Mouse (Mus musculus) thymus, postnatal 10 days (tissue): Measurements from ENCODE around the gene Ccdc115.
A peak's percentile ranks its signal among the peaks of the same experiment; 100 is the strongest.
"Not testable (repeated sequence)": the region's sequence is repeated elsewhere in the genome, so short reads cannot be mapped to it uniquely, and the experiment has no call there.

ENCODE experiments used
- DNase-seq, 2 experiments: peaks; one replicate each; pipeline ENCODE4 v3.0.0; 2021; ENCODE audit warnings: low spot score in 2 of 2

The Ccdc115 gene

DNA sequence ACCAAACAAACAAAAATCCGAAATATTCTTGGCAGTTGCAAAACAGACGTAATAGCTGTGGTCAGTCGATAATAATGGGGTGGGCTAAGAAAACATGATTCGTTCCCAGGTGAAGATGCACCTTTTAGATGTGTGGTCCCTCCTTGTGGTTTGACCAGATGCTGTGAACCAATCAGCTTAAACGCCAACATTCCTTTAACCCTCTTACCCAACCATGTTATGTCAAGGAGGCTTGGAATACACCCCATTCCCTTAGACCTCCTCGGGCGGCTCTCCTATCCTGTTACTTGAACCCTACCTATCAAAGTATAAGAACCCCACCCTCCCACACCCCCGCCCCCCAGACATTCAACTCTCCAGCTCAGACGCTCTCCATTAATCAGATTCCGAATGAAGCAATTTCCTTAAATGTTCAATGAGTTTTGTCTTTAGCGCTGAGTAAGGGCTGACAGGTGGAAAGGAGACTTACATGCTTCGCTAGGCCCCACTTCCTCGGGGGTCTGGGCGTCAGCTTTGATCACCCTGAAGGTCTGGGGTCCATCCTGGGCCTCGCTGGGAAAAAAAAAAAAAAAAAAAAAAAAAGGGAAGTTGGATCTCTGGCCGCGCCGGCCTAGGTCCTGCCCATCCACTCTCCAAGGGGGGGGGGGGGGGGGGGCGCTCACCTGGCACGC is 956 bp downstream of the Ccdc115 start:
- no peak for DNase-seq

DNA sequence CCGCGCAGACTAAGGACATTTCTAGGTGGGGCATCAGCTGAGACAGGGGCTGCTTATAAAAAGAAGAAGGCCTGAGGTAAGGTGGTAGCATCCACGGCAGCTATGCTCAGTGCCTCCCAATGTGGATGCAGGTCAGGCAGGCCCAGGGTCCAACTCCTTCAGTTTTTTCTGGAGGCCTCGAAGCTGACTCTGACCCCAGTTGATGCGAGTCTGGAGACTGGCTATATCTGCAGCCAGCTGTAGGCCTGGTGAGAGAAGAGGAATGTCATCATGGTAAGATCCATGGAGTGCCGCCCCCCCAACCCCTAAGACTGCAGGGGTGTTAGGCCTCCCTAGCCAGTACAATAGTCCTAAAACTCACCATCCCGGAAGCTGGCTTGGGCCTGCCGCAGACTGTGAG is 2.1 kb downstream of the Ccdc115 start:
- DNase-seq: not testable (repeated sequence)

DNA sequence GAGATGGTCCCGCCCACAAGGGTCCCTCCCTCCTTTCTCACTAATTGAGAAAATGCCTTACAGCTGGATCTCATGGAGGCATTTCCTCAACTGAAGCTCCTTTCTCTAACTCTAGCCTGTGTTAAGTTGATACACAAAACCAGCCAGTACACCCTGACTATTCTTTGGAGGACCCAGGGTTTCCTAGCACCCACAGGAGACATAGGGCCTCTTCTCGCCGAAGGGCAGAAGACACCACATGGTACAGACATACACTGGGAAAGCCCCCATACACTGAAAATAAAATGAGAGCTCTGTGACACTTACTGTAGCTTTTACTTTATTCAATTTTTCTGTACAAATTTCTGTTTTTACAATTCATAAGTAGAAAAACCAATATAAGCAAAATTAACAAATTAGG is 3.1 kb downstream of the Ccdc115 start:
- DNase-seq: no peak

DNA sequence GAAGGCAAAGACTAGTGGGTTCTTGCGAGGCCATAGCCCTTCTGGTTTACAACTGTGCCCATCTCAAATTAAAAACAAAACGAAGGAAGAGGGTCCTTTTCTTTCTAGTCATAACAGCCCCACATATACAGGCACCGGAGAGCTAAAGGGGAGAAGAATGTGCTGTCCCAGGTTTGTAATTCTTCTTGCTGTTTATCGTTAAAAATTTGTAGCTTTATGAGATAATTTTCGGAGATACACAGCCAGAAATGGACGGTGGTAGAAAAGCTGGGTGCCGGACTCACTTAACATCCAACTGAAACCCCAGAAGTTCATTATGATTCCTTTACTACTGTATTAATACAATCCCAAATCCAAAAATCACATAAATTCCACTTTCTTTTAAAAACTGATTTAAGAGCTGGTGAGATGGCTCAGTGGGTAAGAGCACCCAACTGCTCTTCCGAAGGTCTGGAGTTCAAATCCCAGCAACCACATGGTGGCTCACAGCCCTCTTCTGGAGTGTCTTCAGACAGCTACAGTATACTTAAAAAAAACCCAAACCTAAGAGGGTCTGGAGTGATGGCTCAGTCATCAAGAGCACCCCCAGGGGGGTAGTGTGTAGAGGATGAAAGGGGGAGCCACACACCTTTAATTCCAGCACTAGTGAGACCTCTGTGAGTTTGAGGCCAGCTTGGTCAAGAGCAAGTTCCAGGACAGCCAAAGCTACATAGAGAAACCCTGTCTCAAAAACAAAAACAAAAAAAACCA is 3.9 kb downstream of the Ccdc115 start:
- no peak for DNase-seq

DNA sequence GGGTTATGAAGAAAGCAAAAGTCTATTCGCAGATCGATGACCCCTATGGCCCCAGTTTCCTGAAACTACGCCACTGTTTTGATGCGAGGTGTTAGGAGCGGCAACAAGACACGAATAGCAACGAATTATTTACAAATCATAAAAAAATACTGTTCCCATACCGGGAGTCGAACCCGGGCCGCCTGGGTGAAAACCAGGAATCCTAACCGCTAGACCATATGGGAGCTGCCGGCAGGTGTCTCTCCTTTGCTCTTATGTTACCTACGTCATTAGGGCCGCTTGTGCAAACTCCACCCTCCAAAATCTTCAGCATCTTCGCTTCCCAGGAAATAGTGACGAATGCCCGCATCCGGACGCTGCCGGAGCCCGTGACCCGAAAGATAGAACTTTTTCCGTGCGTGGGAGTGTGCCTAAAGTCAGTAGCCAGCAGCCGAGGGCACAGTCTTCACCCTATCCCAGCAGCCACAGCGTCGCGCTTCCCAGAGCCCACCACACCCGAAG is 4.8 kb downstream of the Ccdc115 start:
- peak; percentile 76 to 90 for DNase-seq

DNA sequence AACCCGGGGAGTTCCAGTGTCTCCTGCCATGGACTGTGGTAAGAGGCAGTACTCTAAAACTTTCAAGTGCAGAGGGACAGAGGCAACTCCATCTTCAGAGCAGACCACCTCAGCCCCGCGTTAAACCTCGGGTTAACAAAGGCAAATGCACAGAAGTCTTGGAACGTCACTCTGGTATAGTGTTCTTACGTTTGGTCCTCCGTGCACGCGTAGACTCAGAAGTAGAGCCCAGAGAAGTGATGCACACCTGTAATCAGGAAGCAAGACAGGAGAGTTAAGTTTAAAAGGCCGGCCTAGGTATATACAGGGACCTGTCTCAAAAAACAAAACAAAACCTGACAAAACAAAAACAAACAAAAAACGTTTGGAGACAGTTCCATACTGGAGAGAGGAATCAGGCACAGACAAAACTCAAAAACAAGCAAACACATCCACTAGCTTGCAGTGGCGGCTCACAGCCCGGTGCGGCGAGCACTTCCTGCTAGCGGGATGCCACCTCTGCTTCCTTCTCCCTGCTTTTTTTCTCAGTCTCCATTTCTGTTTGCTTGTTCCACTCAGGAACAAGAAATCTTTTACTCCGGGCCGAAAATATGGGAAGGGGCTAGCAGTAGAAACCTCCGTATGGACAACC is 5.5 kb downstream of the Ccdc115 start:
- DNase-seq: peak in 1 of 2 experiments; percentile 34

DNA sequence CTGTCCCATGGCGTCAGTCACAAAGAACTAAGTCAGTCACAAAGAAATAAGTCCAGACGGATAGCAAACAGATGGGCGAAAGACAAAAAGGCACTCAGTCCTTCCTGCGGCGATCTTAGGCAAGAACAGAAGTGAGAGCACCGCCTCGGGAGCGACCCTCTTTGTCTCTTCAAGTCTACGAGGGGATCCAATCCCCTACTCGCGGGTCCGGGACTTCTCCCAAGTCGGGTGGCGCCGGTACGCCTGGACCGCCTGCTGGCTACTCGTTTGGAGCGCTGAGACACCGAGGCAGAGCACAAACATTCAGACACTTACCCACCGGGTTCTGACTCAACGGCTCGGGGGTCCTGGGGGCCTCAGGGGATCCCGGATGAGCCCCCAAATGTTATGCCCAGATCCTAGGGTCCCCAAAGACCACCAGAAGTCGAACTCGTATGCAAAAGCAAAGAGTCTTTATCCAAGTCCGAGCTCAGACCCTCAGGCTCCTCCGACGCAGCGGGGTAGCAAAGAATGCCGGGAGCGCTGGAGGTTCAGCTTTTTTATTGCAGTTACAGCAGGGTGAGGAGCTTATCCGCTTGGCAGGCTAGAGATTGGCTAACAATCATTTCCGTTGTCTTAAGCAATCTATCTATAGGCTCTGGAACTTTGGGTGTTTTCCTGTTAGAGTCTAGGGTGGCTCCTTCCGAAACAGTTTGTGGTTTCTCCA is 6.5 kb downstream of the Ccdc115 start:
- peak; percentile 29 to 42 for DNase-seq

DNA sequence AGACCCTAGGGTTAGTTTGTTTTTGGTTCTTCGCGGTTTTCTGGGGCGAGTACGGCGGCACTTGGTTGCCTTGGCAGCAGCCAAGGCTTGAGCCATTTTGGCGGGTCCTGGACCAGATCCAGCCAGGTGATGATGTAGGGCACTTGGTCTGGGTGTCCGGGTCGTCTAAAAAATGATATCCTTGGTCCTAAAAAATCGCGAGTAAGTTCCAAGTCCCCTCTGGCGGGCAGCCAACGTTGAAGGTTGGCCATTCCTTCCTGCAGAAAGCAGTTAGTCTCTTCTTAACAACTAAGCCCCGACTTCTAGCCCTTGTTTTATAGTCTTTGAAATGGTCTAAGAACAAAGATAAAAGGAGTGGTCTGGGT is 7.1 kb downstream of the Ccdc115 start:
- no peak for DNase-seq

DNA sequence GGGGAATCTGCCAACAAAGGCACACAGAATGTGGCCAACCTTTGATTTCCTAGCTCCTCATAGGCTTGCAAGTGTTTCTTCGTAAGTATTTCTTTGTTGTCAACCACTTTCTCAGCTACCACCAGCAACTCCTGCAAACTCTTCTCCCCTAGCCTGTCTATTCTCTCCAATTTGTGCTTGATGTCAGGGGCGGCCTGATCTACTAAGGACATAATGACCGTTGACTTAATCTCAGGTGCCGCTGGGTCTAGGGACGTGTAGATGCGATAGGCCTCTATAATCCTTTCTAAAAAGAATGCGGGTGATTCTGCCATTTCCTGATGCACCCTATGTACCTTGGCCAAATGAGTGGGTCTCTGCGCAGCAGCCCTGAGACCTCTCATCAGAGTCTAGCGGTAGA is 8.0 kb downstream of the Ccdc115 start:
- DNase-seq: no peak

DNA sequence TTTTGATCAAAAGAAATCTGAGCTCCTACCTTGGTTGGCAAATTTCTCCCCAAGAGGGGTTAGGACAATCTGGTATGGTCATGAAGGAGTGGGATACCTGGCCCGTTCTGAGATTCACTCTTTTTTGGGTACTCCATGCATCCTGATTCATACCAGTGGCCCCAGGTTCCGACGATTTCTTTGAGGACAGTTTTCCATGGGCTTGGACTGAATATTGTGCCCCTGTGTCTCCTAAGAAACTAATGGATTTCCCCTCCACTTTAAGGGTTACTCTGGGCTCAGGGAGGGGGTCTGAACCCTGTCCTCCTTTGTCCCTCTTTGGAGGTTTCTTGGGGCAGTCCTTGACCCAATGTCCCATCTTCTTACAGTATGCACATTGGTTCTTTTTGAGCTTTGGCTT is 8.5 kb downstream of the Ccdc115 start:
- DNase-seq: no peak

DNA sequence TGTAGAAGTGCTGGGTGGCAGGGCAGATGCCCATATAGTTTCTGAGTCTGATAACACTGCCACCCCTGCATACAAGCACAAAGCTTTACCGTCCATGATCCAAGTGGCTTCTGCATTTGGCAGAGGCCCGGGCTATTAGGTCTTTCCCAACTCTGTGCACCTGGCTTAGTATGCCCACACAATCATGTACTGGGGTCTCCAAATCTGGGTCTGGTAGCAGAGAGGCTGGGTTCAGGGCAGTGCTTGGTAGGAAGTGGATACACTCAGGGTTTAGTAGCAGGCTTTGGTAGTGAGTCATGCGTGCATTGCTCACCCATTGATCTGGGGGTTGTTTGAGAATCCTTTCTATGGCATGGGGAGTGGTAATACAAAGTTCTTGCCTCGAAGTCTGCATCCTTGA is 10.2 kb downstream of the Ccdc115 start:
- DNase-seq: no peak

DNA sequence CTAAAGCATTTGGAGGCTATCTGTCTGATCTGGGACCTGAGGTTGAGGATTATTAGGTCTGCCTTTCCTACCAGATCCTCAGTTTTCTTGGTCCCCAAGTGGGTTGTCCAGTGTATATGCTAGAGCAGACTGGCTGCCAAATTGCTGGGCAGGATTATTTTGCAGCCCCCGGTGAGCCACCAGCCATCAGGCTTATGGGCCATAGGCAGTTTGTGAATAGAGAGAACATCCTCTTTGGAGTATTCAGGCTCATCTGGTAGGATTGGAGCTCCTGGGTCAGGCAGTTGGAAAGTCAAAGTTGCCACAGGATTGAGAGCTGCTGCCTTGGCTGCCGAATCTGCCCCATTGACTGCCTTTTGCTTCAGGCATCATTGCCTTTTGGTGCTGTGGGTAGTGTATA is 11.0 kb downstream of the Ccdc115 start:
- DNase-seq: no peak

DNA sequence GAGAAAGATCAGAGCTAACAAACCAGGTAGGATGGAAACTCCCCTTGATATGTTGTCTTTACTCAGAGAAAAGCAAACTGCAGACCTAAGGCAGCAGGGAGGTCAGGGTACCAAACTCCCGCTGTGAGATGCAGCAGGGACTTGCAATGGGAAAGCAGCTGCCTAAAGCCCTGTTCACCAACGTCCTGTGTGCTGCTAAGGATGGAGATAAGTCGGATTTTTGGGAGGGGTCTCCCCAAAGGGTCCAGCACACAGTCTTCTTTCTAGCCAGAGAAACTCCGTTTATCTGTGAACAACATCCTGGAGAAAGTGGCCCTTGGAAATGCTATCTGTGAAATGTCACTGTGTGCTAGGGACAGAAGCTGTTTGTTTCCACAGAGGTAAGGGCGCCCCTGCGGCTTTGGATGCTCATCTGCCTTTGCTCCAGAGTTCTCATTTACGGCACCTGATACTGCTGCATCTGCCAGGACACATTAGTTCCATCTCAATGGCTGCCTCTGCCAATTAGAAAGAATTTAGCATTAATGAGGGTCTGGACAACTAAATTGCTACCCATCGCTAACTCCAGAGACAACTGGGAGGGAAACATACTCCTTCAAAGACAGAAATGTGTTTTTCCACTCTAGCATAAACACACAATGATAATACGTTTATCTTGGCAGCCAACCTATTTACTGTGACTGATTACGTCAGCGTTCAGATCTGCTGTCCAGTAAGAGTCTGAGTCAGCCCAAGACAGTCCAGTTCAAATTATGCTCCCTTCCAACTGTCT is 40.1 kb downstream of the Ccdc115 start:
- DNase-seq: no peak

DNA sequence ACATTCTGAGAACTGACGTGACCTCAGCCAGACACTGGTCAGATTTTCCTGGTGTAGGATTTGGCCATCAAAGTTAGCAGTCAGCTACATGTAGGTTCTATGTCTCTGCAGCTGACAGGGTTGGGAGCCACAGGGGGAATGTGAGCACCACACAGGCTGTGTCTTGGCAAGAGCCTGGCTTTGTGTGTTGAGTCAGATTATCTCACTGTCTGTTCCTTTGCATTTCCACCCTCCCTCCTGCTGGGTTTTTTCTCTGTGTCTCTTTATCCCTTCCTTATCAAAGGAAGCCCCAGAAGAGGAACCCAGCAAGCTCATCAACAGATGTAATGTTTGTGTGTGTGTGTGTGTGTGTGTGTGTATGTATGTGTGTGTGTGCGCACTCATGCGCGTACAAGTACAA is 43.2 kb downstream of the Ccdc115 start:
- DNase-seq: no peak

DNA sequence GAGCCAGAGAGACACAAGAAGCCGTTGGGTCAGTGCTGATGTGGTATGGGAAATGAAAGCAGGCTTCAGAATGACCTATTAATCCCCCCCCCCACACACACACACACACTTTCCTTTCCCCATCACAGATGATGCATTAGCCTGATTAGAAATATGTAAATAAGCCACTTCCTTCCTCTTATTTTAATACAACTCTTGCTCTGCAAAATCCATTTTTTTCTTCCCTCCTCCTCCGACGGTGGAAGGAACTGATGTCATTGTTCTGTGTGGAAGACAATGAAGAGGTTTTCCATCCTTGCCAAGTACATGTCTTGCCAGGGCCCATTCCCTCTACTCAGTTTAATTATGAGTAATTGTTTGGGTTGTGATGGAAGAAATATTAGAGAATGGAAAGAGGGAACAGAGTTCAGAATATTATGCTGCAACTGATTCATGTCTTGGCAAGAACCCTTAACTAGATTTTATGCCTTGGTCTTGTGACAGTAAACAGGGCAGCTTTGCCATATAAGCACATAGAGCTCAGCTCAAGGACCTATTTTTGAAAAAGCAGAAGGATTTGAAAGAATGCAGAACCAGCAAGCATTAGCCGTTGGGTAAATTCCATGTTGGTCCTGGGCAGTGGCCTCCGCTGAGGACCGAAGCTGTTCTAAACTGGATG is 50.1 kb downstream of the Ccdc115 start:
- DNase-seq: no peak

DNA sequence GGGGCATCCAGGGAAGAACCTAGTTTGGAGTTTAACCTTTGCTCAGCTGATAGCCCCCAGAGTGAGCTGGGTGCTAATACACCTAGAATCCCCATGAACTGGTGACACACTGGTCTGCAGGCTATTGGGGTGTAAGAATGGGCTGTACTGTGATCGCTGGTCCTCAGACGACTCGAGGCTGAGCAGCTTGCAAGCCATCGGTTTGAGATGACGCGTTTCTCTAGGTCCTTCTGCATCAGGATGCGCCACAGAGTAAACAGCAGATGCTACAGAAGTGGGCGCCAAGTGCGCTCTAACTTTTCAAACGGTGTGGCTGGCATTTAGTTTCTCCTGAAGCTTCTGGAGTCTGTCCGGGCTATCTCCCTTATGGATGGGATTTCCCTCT is 50.6 kb downstream of the Ccdc115 start:
- no peak for DNase-seq

DNA sequence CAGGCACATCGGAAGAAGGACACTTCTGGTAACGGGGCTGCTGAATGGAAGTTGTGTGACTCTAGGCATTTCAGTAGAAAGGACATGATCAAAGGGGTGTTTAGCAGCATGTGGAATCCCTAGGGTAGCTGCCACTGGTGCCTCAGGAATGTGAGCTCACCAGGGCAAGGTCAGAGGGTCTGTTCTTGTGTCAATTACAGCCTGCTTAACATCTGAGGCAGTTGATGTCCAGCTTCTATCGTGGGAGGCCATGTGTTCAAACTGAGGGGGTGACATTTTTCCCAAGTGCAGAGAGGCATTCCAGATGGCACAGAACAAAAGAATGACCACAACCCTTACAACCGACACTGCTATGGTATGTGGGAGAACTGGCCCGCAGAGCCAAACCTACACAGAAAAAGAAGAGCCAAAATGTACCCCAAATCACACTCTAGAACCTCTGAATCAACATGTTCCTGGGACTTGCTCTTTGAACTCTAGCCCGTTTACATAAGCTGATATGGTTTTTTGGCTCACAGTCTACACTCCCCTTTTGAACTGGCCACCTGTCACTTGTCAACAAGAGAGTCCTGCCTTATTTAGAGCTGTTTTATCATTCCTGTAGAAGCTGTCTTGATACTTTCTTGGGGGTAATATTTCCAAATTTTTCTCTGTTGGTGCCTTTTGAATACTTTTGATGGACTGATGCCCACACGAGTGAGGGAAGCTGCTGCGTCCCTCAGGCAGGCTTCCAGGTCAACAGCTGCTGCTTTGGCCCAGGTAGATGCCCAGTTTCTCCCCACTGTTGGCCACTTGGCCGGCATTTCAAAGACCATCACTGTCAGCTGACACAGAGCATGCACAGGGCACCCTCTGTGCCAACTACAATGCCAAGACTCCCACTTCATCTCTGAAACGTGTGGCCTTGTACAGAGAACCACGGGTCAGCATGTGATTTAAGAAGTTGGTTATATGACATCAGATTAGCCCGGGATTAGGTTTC is 51.8 kb downstream of the Ccdc115 start:
- DNase-seq: no peak
